16 mouse cellular contexts compared by ENCODE assay signal in genomic region chr2:18355293-18355692, GRCm38 (mm10). TPM values are rescaled to one million over a fixed set of nuclear protein-coding genes. Genes with fewer than 3 reads are reported as not detected.
DNase-seq lines count a peak whose midpoint lies in the region; ATAC-seq and TF ChIP-seq lines count a peak whose summit lies in the region.
"Had no signal": no experiment of that assay in that cellular context is flagged by ENCODE, and none has a peak within 500 bp of the region (broad histone marks: within the 10 kb centered on the region; RNA-seq: fewer than 3 reads in every experiment).

No protein-coding gene starts in this region.

- no peak overlapping the region for H3K27ac ChIP-seq in hindbrain, postnatal 0 days
- H3K27ac ChIP-seq in hindbrain, embryonic 16.5 days (ENCODE audit: low read depth, low read length), result no peak overlapping the region
- H3K27ac ChIP-seq in lung, embryonic 14.5 days (ENCODE audit: low read depth), result no peak overlapping the region
- H3K27ac ChIP-seq: embryonic facial prominence, embryonic 15.5 days; limb, embryonic 15.5 days; midbrain, embryonic 13.5 days; neural tube, embryonic 13.5 days had no signal

- H3K27me3 ChIP-seq in hindbrain, postnatal 0 days (ENCODE audit: insufficient read depth, low read length), result no peaks in the 10 kb centered on the region
- no peaks in the 10 kb centered on the region for H3K27me3 ChIP-seq in hindbrain, embryonic 16.5 days (replicated peaks; ENCODE audit: control insufficient read depth, insufficient read depth, low read length)
- H3K27me3 ChIP-seq in lung, embryonic 14.5 days (ENCODE audit: insufficient read depth, low read length), result no peaks in the 10 kb centered on the region
- H3K27me3 ChIP-seq: embryonic facial prominence, embryonic 15.5 days; limb, embryonic 15.5 days; midbrain, embryonic 13.5 days; neural tube, embryonic 13.5 days had no signal

- no peaks in the 10 kb centered on the region for H3K4me1 ChIP-seq in hindbrain, postnatal 0 days (ENCODE audit: insufficient read depth, low read length)
- no peaks in the 10 kb centered on the region for H3K4me1 ChIP-seq in hindbrain, embryonic 16.5 days (ENCODE audit: control insufficient read depth, insufficient read depth, low read depth, low read length)
- no peaks in the 10 kb centered on the region for H3K4me1 ChIP-seq in lung, embryonic 14.5 days (ENCODE audit: insufficient read depth)
- H3K4me1 ChIP-seq: embryonic facial prominence, embryonic 15.5 days; limb, embryonic 15.5 days; midbrain, embryonic 13.5 days; neural tube, embryonic 13.5 days had no signal

- H3K4me2 ChIP-seq in hindbrain, postnatal 0 days (ENCODE audit: low read depth, low read length), result no peak overlapping the region
- no peak overlapping the region for H3K4me2 ChIP-seq in hindbrain, embryonic 16.5 days (ENCODE audit: low read length)
- no peak overlapping the region for H3K4me2 ChIP-seq in lung, embryonic 14.5 days
- H3K4me2 ChIP-seq: embryonic facial prominence, embryonic 15.5 days; limb, embryonic 15.5 days; midbrain, embryonic 13.5 days; neural tube, embryonic 13.5 days had no signal

- no peaks in the 10 kb centered on the region for H3K9me3 ChIP-seq in hindbrain, postnatal 0 days (ENCODE audit: low read length)
- no peaks in the 10 kb centered on the region for H3K9me3 ChIP-seq in hindbrain, embryonic 16.5 days (ENCODE audit: control insufficient read depth, low read length)
- H3K9me3 ChIP-seq in lung, embryonic 14.5 days (ENCODE audit: low read depth, low read length), result no peaks in the 10 kb centered on the region; the same call in 1 of the 2 replicates
- H3K9me3 ChIP-seq: embryonic facial prominence, embryonic 15.5 days; limb, embryonic 15.5 days; neural tube, embryonic 13.5 days had no signal

- H3K36me3 ChIP-seq in hindbrain, postnatal 0 days (ENCODE audit: insufficient read depth, low read length), result no peaks in the 10 kb centered on the region
- no peaks in the 10 kb centered on the region for H3K36me3 ChIP-seq in hindbrain, embryonic 16.5 days (ENCODE audit: control insufficient read depth, insufficient read depth, low read length)
- H3K36me3 ChIP-seq in lung, embryonic 14.5 days (ENCODE audit: insufficient read depth), result no peaks in the 10 kb centered on the region
- H3K36me3 ChIP-seq: embryonic facial prominence, embryonic 15.5 days; limb, embryonic 15.5 days; midbrain, embryonic 13.5 days; neural tube, embryonic 13.5 days had no signal

- no peak overlapping the region for H3K4me3 ChIP-seq in hindbrain, postnatal 0 days (ENCODE audit: low read length)
- H3K4me3 ChIP-seq in hindbrain, embryonic 16.5 days (ENCODE audit: low read length), result no peak overlapping the region
- H3K4me3 ChIP-seq in lung, embryonic 14.5 days (ENCODE audit: low read depth, low read length), result no peak overlapping the region
- H3K4me3 ChIP-seq: embryonic facial prominence, embryonic 15.5 days; limb, embryonic 15.5 days; midbrain, embryonic 13.5 days; neural tube, embryonic 13.5 days had no signal

- TF ChIP-seq CTCF in hindbrain, postnatal 0 days (IDR thresholded peaks at IDR 0.05; ENCODE audit: low read depth), result peak; percentile 53
- TF ChIP-seq CTCF in lung, embryonic 14.5 days (IDR thresholded peaks at IDR 0.05; ENCODE audit: low read depth), result 0 out of 2 replicates have a peak, but pooled peaks have one; percentile 5

- DNase-seq in cerebellum, adult 9-10 months, result peak; percentile 39
- no peak for DNase-seq in cerebellum, adult 11-12 months
- DNase-seq in hindbrain, postnatal 0 days (ENCODE audit: low spot score), result peak; percentile 49
- no peak for DNase-seq in lung, embryonic 14.5 days
- DNase-seq in lung, postnatal 14 days, result no peak
- DNase-seq in retina, postnatal 1 day, result peak; percentile 20
- DNase-seq in Muller cell, postnatal 12 days (ENCODE audit: inconsistent ontology term), result no peak
- DNase-seq: heart, postnatal 36 days; kidney, adult 18-20 months; lung, postnatal 10 days; thymus, adult 2 months had no signal

- ATAC-seq in hindbrain, postnatal 0 days, result no peak
- no peak for ATAC-seq in hindbrain, embryonic 16.5 days
- no peak for ATAC-seq in lung, embryonic 14.5 days (ENCODE audit: insufficient read depth)
- ATAC-seq: midbrain, embryonic 13.5 days had no signal

- H3K9ac ChIP-seq in hindbrain, postnatal 0 days (replicated peaks; ENCODE audit: low read length), result no peak overlapping the region
- H3K9ac ChIP-seq in hindbrain, embryonic 16.5 days (ENCODE audit: low read depth, low read length), result no peak overlapping the region
- no peak overlapping the region for H3K9ac ChIP-seq in lung, embryonic 14.5 days
- H3K9ac ChIP-seq: embryonic facial prominence, embryonic 15.5 days; limb, embryonic 15.5 days; midbrain, embryonic 13.5 days; neural tube, embryonic 13.5 days had no signal

RNA-seq across cellular contexts. Expression of gene Dnajc1, which starts 37.3 kb away (rescaled TPM):
- total RNA-seq in hindbrain, postnatal 0 days (2014; rRNA removed), result 8.7 and 13.0 TPM in 2 replicates
- polyA plus RNA-seq in hindbrain, postnatal 0 days (2015; fragmentation: Nextera tagmentation; extraction: Ambion mirVana), result 21.2 and 21.5 TPM in 2 replicates
- polyA plus RNA-seq in hindbrain, embryonic 16.5 days (2015; fragmentation: Nextera tagmentation; extraction: Ambion mirVana), result 19.1 and 21.7 TPM in 2 replicates
- polyA plus RNA-seq in lung, embryonic 14.5 days (2014; fragmentation: Nextera tagmentation; extraction: Ambion mirVana), result 30.8 and 34.3 TPM in 2 replicates

Comparison
In these comparisons a context has a peak if more than half of its experiments do, and no peak if none do; other contexts are left out.
1. DNase-seq: peak in cerebellum, adult 9-10 months (single experiment), hindbrain, postnatal 0 days (single experiment) and retina, postnatal 1 day (single experiment); none in cerebellum, adult 11-12 months (single experiment), lung, embryonic 14.5 days (single experiment), lung, postnatal 14 days (single experiment) and Muller cell, postnatal 12 days (single experiment).